Mouse (Mus musculus): ENCODE measurements at regions not wholly inside any gene's neighbourhood (a gene's known extent, or its start where the extent isn't known, plus 50 kb on each side); places are given as distances from the start of the nearest gene placed in this dataset.

- H3K9ac ChIP-seq, result no peak overlapping the region
- H3K27me3 ChIP-seq (ENCODE audit: insufficient read depth, low read length), result no peaks in the 10 kb centered on the region
- no peak overlapping the region for H3K4me2 ChIP-seq (ENCODE audit: low read depth)
- H3K27ac ChIP-seq (ENCODE audit: low read depth, low read length), result no peak overlapping the region
- no peak for DNase-seq
- H3K4me3 ChIP-seq (ENCODE audit: low read depth, low read length), result no peak overlapping the region
- no peaks in the 10 kb centered on the region for H3K4me1 ChIP-seq (ENCODE audit: insufficient read depth)
- H3K36me3 ChIP-seq (ENCODE audit: insufficient read depth), result no peaks in the 10 kb centered on the region
- 62% methylated on average over 16 of the region's 16 CpGs for WGBS
- no peak for TF ChIP-seq CTCF (IDR thresholded peaks at IDR 0.05; ENCODE audit: low read depth)
- peak; percentile 27; the same call in 1 of the 2 replicates for ATAC-seq
- H3K9me3 ChIP-seq (ENCODE audit: low read length), result no peaks in the 10 kb centered on the region
Observed at GRCm38 (mm10) chr10:25652742-25653563, 116.9 kb upstream of the Smlr1 start.

- 79% methylated on average over 1 of the region's 1 CpGs for WGBS
Observed at GRCm38 (mm10) chr10:25647740-25648139, 111.7 kb upstream of the Smlr1 start.

GRCm38 (mm10) chr10:25643518-25643993 lies 107.5 kb upstream of the Smlr1 start:
- Histone ChIP-seq H3K4me3 (ENCODE audit: low read depth, low read length) (no peak overlapping the region), H3K9ac (no peak overlapping the region), H3K4me2 (ENCODE audit: low read depth) (no peak overlapping the region), H3K27me3 (ENCODE audit: insufficient read depth, low read length) (no peaks in the 10 kb centered on the region), H3K36me3 (ENCODE audit: insufficient read depth) (no peaks in the 10 kb centered on the region), H3K9me3 (ENCODE audit: low read length) (no peaks in the 10 kb centered on the region), H3K4me1 (ENCODE audit: insufficient read depth) (peaks cover 7% of the 10 kb centered on the region), H3K27ac (ENCODE audit: low read depth, low read length) (no peak overlapping the region)
- ATAC-seq, result peak; percentile 19; the same call in 1 of the 2 replicates
- TF ChIP-seq CTCF (IDR thresholded peaks at IDR 0.05; ENCODE audit: low read depth), result no peak
- 52% methylated on average over 3 of the region's 3 CpGs for WGBS
- DNase-seq, result no peak

More at GRCm38 (mm10) chr10:25647740-25648139, 111.7 kb upstream of the Smlr1 start:
- Histone ChIP-seq H3K4me1 (ENCODE audit: insufficient read depth) (peaks cover 2% of the 10 kb centered on the region; the same call in 1 of the 2 replicates), H3K4me3 (ENCODE audit: low read depth, low read length) (no peak overlapping the region), H3K36me3 (ENCODE audit: insufficient read depth) (no peaks in the 10 kb centered on the region), H3K27ac (ENCODE audit: low read depth, low read length) (no peak overlapping the region), H3K4me2 (ENCODE audit: low read depth) (no peak overlapping the region), H3K9ac (no peak overlapping the region), H3K27me3 (ENCODE audit: insufficient read depth, low read length) (no peaks in the 10 kb centered on the region), H3K9me3 (ENCODE audit: low read length) (no peaks in the 10 kb centered on the region)
- DNase-seq (no peak), ATAC-seq (no peak)
- no peak for TF ChIP-seq CTCF (IDR thresholded peaks at IDR 0.05; ENCODE audit: low read depth)

GRCm38 (mm10) chr10:25642079-25642696 lies 106.1 kb upstream of the Smlr1 start:
- 69% methylated on average over 9 of the region's 9 CpGs for WGBS
- no peak overlapping the region for H3K4me3 ChIP-seq (ENCODE audit: low read depth, low read length)
- no peaks in the 10 kb centered on the region for H3K27me3 ChIP-seq (ENCODE audit: insufficient read depth, low read length)
- H3K4me1 ChIP-seq (ENCODE audit: insufficient read depth), result peaks cover 7% of the 10 kb centered on the region
- no peaks in the 10 kb centered on the region for H3K9me3 ChIP-seq (ENCODE audit: low read length)
- H3K4me2 ChIP-seq (ENCODE audit: low read depth), result no peak overlapping the region
- 0 out of 2 replicates have a peak overlapping the region, but pooled peaks have one; percentile 10 for H3K27ac ChIP-seq (ENCODE audit: low read depth, low read length)
- no peak for TF ChIP-seq CTCF (IDR thresholded peaks at IDR 0.05; ENCODE audit: low read depth)
- H3K9ac ChIP-seq, result no peak overlapping the region
- peak; percentile 47 for DNase-seq
- no peaks in the 10 kb centered on the region for H3K36me3 ChIP-seq (ENCODE audit: insufficient read depth)
- ATAC-seq, result peak; percentile 82

- H3K4me2 ChIP-seq (ENCODE audit: low read depth), result no peak overlapping the region
- no peaks in the 10 kb centered on the region for H3K27me3 ChIP-seq (ENCODE audit: insufficient read depth, low read length)
- no peak for TF ChIP-seq CTCF (IDR thresholded peaks at IDR 0.05; ENCODE audit: low read depth)
- H3K27ac ChIP-seq (ENCODE audit: low read depth, low read length), result no peak overlapping the region
- no peaks in the 10 kb centered on the region for H3K9me3 ChIP-seq (ENCODE audit: low read length)
- WGBS, result 22% methylated on average over 4 of the region's 4 CpGs
- no peaks in the 10 kb centered on the region for H3K36me3 ChIP-seq (ENCODE audit: insufficient read depth)
- DNase-seq (peak; percentile 75), ATAC-seq (peak; percentile 82)
- no peaks in the 10 kb centered on the region for H3K4me1 ChIP-seq (ENCODE audit: insufficient read depth)
- no peak overlapping the region for H3K9ac ChIP-seq
- H3K4me3 ChIP-seq (ENCODE audit: low read depth, low read length), result no peak overlapping the region
Observed at GRCm38 (mm10) chr10:25633058-25633614, 97.1 kb upstream of the Smlr1 start.

GRCm38 (mm10) chr10:25632306-25632705 lies 96.2 kb upstream of the Smlr1 start:
- no peak for TF ChIP-seq CTCF (IDR thresholded peaks at IDR 0.05; ENCODE audit: low read depth)
- no peaks in the 10 kb centered on the region for H3K27me3 ChIP-seq (ENCODE audit: insufficient read depth, low read length)
- no peaks in the 10 kb centered on the region for H3K36me3 ChIP-seq (ENCODE audit: insufficient read depth)
- no peak overlapping the region for H3K9ac ChIP-seq
- 90% methylated on average over 7 of the region's 7 CpGs for WGBS
- H3K4me1 ChIP-seq (ENCODE audit: insufficient read depth), result no peaks in the 10 kb centered on the region
- no peak for DNase-seq
- H3K27ac ChIP-seq (ENCODE audit: low read depth, low read length), result no peak overlapping the region
- no peak for ATAC-seq
- no peak overlapping the region for H3K4me2 ChIP-seq (ENCODE audit: low read depth)
- no peaks in the 10 kb centered on the region for H3K9me3 ChIP-seq (ENCODE audit: low read length)
- no peak overlapping the region for H3K4me3 ChIP-seq (ENCODE audit: low read depth, low read length)
